Mouse (Mus musculus): ENCODE results near the gene Myo1d.

DNA sequence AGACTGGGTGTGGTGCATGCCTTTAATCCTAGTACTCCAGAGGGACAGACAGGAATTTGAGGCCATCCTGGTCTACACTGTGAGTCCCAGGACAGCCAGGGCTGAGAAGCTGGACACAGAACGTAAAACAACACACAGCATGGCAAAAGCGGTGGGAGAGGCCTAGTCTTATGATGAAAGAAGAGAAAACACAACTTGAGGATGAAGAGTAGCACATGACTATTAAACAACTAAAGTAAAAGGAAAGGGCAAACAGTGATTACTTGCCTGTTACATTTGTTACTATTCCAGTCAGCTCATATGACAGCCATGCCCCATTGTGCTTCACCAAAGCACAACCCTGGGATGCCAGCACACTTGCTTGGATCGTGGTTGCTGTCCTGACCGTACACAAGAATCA lies 13.8 kb downstream of the Myo1d start:
- TF ChIP-seq CTCF (IDR thresholded peaks at IDR 0.05; ENCODE audit: borderline replicate concordance, insufficient read depth, low read depth, low read length) (no peak), POLR2A (IDR thresholded peaks at IDR 0.05; ENCODE audit: borderline replicate concordance, insufficient read depth, low read length) (no peak)

Measured in cerebellum, adult 2 months (tissue).